Mouse (Mus musculus): ENCODE results near the gene V1rd19.

GRCm38 (mm10) chr7:24052660-24053304 is 51.3 kb downstream of the V1rd19 start, which contains the start of gene Vmn1r183:
- no peak for TF ChIP-seq POLR2A (IDR thresholded peaks at IDR 0.05; ENCODE audit: insufficient read depth, low read depth, low read length)
- no peak for TF ChIP-seq CTCF (IDR thresholded peaks at IDR 0.05)

Data from heart, adult 2 months (tissue).